Mouse (Mus musculus) CH12.LX (cell line): ENCODE data around the gene Trpm5.

Experiments
- CTCF ChIP-seq, 2 experiments: IDR thresholded peaks in 1 of 2; conservative IDR thresholded peaks in 1 of 2; 2 replicates each; pipeline ENCODE4 v1.5.1; 2011 to 2012; ENCODE audit warnings: low read depth in 2 of 2, low read length in 2 of 2, improper control_type of control experiment in 1 of 2, inconsistent platforms in 1 of 2, mild to moderate bottlenecking in 1 of 2, moderate library complexity in 1 of 2
- ZC3H11A ChIP-seq: IDR thresholded peaks from 2 replicates; pipeline ENCODE4 v1.6.1; 2012; ENCODE audit warnings: low read depth, mild to moderate bottlenecking, inconsistent platforms, low read length, improper control_type of control experiment

DNA sequence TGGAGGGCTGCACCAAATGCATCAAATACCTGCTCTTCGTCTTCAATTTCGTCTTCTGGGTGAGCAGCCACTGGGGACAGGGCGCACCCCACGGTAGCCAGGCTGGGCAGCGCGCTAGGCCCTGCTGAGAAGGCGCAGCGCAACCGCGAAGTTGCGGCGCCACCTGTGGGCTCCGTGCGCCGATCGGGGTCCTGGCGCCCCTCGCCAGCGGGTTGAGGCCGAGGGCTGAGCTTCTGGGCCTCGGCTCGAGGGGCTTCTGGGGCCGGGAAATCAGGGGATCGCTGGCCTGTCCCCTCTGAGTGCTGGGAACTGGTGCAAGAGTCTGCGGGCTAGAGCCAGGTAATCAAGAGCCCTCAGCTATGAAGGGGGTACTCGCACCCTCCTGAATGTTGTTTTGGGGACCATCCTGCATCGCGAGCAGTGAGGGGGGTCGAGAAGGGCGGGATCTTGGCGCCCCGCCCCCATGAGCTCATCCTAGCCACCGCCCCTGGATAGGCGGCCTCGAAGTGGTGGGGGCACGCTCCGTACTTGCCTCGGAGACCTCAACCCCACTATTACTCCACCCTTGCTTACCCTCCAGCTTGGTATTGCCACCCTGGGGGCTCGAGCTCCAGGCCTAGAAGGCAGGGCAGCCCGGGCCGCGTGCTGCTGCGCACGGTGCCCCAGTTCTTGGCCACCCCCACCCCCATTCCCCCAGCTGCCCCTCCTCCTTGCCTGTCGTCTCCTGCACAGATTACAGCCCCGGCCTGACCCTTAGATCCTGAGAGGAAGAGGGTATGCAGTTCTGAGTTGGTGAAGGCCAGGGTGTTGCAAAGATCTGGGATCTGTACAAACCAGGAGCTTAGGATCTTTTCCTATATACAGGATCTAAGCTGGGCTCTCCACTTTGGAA is 41.2 kb downstream of the Trpm5 start:
- peak in 1 of 2 experiments; percentile 43; a peak in 2 of 4 replicates for TF ChIP-seq CTCF (conservative IDR thresholded peaks at IDR 0.05 in 1 of 2, IDR thresholded peaks at IDR 0.05 in 1 of 2; ENCODE audit: low read depth in 2 of 2, low read length in 2 of 2)
- no peak for TF ChIP-seq ZC3H11A
